Mouse (Mus musculus) left cerebral cortex, postnatal 25 days (tissue): ENCODE results near the gene Vegfb. TPM values are rescaled to one million over a fixed set of nuclear protein-coding genes. Genes with fewer than 3 reads are reported as not detected.

Source experiments
- total RNA-seq, 2 experiments: library from RNA; stranded (reverse); gene quantifications; 2 replicates each; pipeline ENCODE4 v1.2.3; 2021

The Vegfb gene
- total RNA-seq, 2 experiments from 2014 or later: 79.9 to 80.2 TPM

Other genes with a start within 250 kb of the Vegfb start
- 10 to 100 TPM; 30.8 to 36.4 TPM for gene Rps6ka4, start 147.0 kb downstream of the Vegfb start, total RNA-seq
- 1 to 10 TPM; 2.0 to 2.2 TPM for gene Ccdc88b, start 129.4 kb downstream of the Vegfb start, total RNA-seq
- gene Trmt112, start 78.0 kb downstream of the Vegfb start, total RNA-seq: 10 to 100 TPM; 35.0 to 43.2 TPM
- gene Prdx5, start 77.5 kb downstream of the Vegfb start, total RNA-seq: 100 to 1,000 TPM; 337 to 358 TPM
- 10 to 100 TPM; 60.6 to 65.2 TPM for gene Esrra, start 65.8 kb downstream of the Vegfb start, total RNA-seq
- gene Catsperz, start 62.3 kb downstream of the Vegfb start, total RNA-seq: 10 to 100 TPM; 27.9 to 31.2 TPM
- 10 to 100 TPM; 33.2 to 40.7 TPM for gene Kcnk4, start 53.1 kb downstream of the Vegfb start, total RNA-seq
- 10 to 100 TPM; 37.7 to 38.3 TPM for gene Bad, start 45.8 kb downstream of the Vegfb start, total RNA-seq
- 100 to 1,000 TPM in 1 of 2 experiments, 10 to 100 TPM in 1; 99.9 to 100 TPM for gene Gpr137, start 45.2 kb downstream of the Vegfb start, total RNA-seq
- 10 to 100 TPM; 49.8 to 57.2 TPM for gene Ppp1r14b, start 12.7 kb downstream of the Vegfb start, total RNA-seq
- 10 to 100 TPM; 11.9 to 13.3 TPM for gene Plcb3, start 11.2 kb downstream of the Vegfb start, total RNA-seq
- 100 to 1,000 TPM in 1 of 2 experiments, 10 to 100 TPM in 1; 98.0 to 104 TPM for gene Fkbp2, start 7.2 kb downstream of the Vegfb start, total RNA-seq
- 10 to 100 TPM; 20.1 to 21.0 TPM for gene Dnajc4, start 4.9 kb upstream of the Vegfb start, total RNA-seq
- gene Nudt22, start 8.5 kb upstream of the Vegfb start, total RNA-seq: 10 to 100 TPM; 12.5 to 14.3 TPM
- 10 to 100 TPM; 18.0 to 22.9 TPM for gene Trpt1, start 8.5 kb upstream of the Vegfb start, total RNA-seq
- gene Fermt3, start 31.8 kb upstream of the Vegfb start, total RNA-seq: 1 to 10 TPM; 4.1 to 4.2 TPM
- gene Stip1, start 52.3 kb upstream of the Vegfb start, total RNA-seq: 100 to 1,000 TPM; 191 to 206 TPM
- 10 to 100 TPM; 12.2 to 13.2 TPM for gene Macrod1, start 69.2 kb upstream of the Vegfb start, total RNA-seq
- 10 to 100 TPM; 35.3 to 38.0 TPM for gene Flrt1, start 118.1 kb upstream of the Vegfb start, total RNA-seq
- 100 to 1,000 TPM; 258 to 270 TPM for gene Otub1, start 218.7 kb upstream of the Vegfb start, total RNA-seq
- 1,000 to 10,000 TPM; 1,203 to 1,264 TPM for gene Cox8a, start 230.0 kb upstream of the Vegfb start, total RNA-seq